8 mouse cellular contexts compared by ENCODE assay signal in the genomic region with DNA sequence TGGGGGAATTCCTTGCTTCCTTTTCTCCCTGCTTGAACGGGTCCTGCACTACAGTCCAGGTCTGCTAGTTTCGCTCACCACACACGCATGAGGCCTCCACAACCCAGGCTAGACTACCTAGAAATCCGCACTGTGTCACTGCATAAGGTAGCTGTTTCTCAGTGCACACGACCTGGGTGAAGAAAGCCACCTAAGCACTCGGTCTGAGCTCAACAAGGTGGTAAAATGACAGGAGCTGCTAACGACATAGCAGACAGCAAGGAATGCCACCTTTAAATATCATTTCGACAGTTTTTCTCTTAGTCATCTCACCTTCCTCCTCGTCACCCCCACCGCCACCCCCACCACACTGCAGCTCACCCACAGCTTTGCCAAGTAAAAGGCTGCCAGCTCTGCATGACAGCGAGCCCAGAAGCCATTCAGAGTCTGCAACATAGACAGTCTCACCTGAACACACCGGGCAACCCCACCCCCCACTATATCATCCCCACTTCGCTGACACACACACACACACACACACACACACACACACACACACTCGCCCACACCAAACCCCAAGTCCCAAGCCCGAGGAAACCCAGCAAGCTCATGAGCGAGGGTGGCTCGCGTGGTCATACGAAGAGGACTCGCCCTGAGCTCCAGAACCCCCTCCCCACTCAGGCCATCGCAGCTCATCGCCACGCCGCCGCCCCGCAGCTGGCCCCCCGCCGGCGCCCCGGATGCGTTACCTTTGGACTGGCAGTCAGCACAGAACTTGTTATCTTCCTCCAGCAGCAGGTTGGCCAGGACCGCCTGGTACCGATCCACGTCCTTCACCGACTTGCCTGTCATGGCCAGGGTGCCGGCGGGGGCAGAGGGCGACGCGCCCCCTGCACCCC. TPM values are rescaled to one million over a fixed set of nuclear protein-coding genes. Genes with fewer than 3 reads are reported as not detected.
A peak's percentile ranks its signal among the peaks of the same experiment; 100 is the strongest.
DNase-seq lines count a peak whose midpoint lies in the region; ATAC-seq lines count a peak whose summit lies in the region.

No protein-coding gene starts in this region.

- H3K4me2 ChIP-seq in embryonic facial prominence, embryonic 15.5 days (replicated peaks) = peak overlapping the region; percentile 87
- H3K4me2 ChIP-seq in hindbrain, embryonic 11.5 days (replicated peaks; ENCODE audit: low read depth, low read length) = peak overlapping the region; percentile 91
- H3K4me2 ChIP-seq in limb, embryonic 11.5 days (ENCODE audit: low read depth, severe bottlenecking) = peak overlapping the region; percentile 89
- peak overlapping the region; percentile 81 for H3K4me2 ChIP-seq in midbrain, embryonic 15.5 days

- H3K9me3 ChIP-seq in embryonic facial prominence, embryonic 15.5 days (replicated peaks) = no peaks in the 10 kb centered on the region
- no peaks in the 10 kb centered on the region for H3K9me3 ChIP-seq in hindbrain, embryonic 11.5 days (ENCODE audit: control insufficient read depth, low read length)
- H3K9me3 ChIP-seq in limb, embryonic 11.5 days (ENCODE audit: control insufficient read depth, low read length) = no peaks in the 10 kb centered on the region
- no peaks in the 10 kb centered on the region for H3K9me3 ChIP-seq in midbrain, embryonic 15.5 days

- no peaks in the 10 kb centered on the region for H3K27me3 ChIP-seq in embryonic facial prominence, embryonic 15.5 days
- H3K27me3 ChIP-seq in hindbrain, embryonic 11.5 days (ENCODE audit: control insufficient read depth, insufficient read depth, low read length) = no peaks in the 10 kb centered on the region
- H3K27me3 ChIP-seq in limb, embryonic 11.5 days (ENCODE audit: control insufficient read depth, insufficient read depth, low read length) = no peaks in the 10 kb centered on the region
- H3K27me3 ChIP-seq in midbrain, embryonic 15.5 days (replicated peaks) = no peaks in the 10 kb centered on the region

- peaks cover 13% of the 10 kb centered on the region for H3K4me1 ChIP-seq in embryonic facial prominence, embryonic 15.5 days
- no peaks in the 10 kb centered on the region for H3K4me1 ChIP-seq in hindbrain, embryonic 11.5 days (replicated peaks; ENCODE audit: control insufficient read depth, insufficient read depth, low read length)
- peaks cover 5% of the 10 kb centered on the region for H3K4me1 ChIP-seq in limb, embryonic 11.5 days (ENCODE audit: control insufficient read depth, insufficient read depth, low read length)
- peaks cover 22% of the 10 kb centered on the region for H3K4me1 ChIP-seq in midbrain, embryonic 15.5 days

- no peak for DNase-seq in frontal cortex, postnatal 25 days (ENCODE audit: low spot score in 2 of 2)
- peak; percentile 32 for DNase-seq in adrenal gland, postnatal 10 days
- DNase-seq in hindbrain, embryonic 11.5 days (ENCODE audit: low spot score) = peak; percentile 41
- no peak for DNase-seq in limb, embryonic 11.5 days (ENCODE audit: low spot score)
- DNase-seq in telencephalon, adult 2 months (ENCODE audit: low read depth, low spot score) = peak; percentile 65

- peak overlapping the region; percentile 58 for H3K9ac ChIP-seq in embryonic facial prominence, embryonic 15.5 days
- H3K9ac ChIP-seq in hindbrain, embryonic 11.5 days (ENCODE audit: low read depth, low read length) = peak overlapping the region; percentile 91
- H3K9ac ChIP-seq in limb, embryonic 11.5 days (ENCODE audit: low read length) = peak overlapping the region; percentile 66
- H3K9ac ChIP-seq in midbrain, embryonic 15.5 days = peak overlapping the region; percentile 82

- peak overlapping the region; percentile 84 for H3K4me3 ChIP-seq in embryonic facial prominence, embryonic 15.5 days (replicated peaks)
- H3K4me3 ChIP-seq in hindbrain, embryonic 11.5 days (ENCODE audit: low read depth, low read length) = peak overlapping the region; percentile 95
- peak overlapping the region; percentile 72 for H3K4me3 ChIP-seq in limb, embryonic 11.5 days (ENCODE audit: low read depth, low read length)
- H3K4me3 ChIP-seq in midbrain, embryonic 15.5 days = peak overlapping the region; percentile 98

- ATAC-seq in frontal cortex, adult (ENCODE audit: low TSS enrichment) = peak; percentile 47
- peak; percentile 25; the same call in 1 of the 2 replicates for ATAC-seq in embryonic facial prominence, embryonic 15.5 days (ENCODE audit: insufficient number of reproducible peaks, low FRiP score, low TSS enrichment, low read depth)
- peak; percentile 25 for ATAC-seq in hindbrain, embryonic 11.5 days (ENCODE audit: low FRiP score)
- no peak for ATAC-seq in limb, embryonic 11.5 days (ENCODE audit: insufficient number of reproducible peaks, low FRiP score, low TSS enrichment, low read depth)
- peak; percentile 58 for ATAC-seq in midbrain, embryonic 15.5 days (replicated peaks)

- WGBS in embryonic facial prominence, embryonic 15.5 days = 6% methylated on average over 40 of the region's 40 CpGs
- WGBS in hindbrain, embryonic 11.5 days = 8% methylated on average over 36 of the region's 40 CpGs
- 6% methylated on average over 40 of the region's 40 CpGs for WGBS in limb, embryonic 11.5 days
- 7% methylated on average over 37 of the region's 40 CpGs for WGBS in midbrain, embryonic 15.5 days

- H3K27ac ChIP-seq in embryonic facial prominence, embryonic 15.5 days (replicated peaks) = peak overlapping the region; percentile 65; the same call in 1 of the 2 replicates
- H3K27ac ChIP-seq in hindbrain, embryonic 11.5 days (ENCODE audit: low read depth, low read length) = peak overlapping the region; percentile 77
- H3K27ac ChIP-seq in limb, embryonic 11.5 days (replicated peaks; ENCODE audit: low read depth, low read length) = no peak overlapping the region
- H3K27ac ChIP-seq in midbrain, embryonic 15.5 days = peak overlapping the region; percentile 81

- no peaks in the 10 kb centered on the region for H3K36me3 ChIP-seq in embryonic facial prominence, embryonic 15.5 days
- H3K36me3 ChIP-seq in hindbrain, embryonic 11.5 days (ENCODE audit: control insufficient read depth, insufficient read depth, low read length) = no peaks in the 10 kb centered on the region
- H3K36me3 ChIP-seq in limb, embryonic 11.5 days (ENCODE audit: control insufficient read depth, insufficient read depth, low read length) = no peaks in the 10 kb centered on the region
- no peaks in the 10 kb centered on the region for H3K36me3 ChIP-seq in midbrain, embryonic 15.5 days (replicated peaks)

RNA-seq across cellular contexts. Expression of a gene that starts 0.8 kb away (rescaled TPM):
- 10 to 100 TPM; 34.1 to 34.4 TPM for total RNA-seq in adrenal gland, postnatal 10 days (2021)
- polyA plus RNA-seq in embryonic facial prominence, embryonic 15.5 days (2015; fragmentation: Nextera tagmentation; extraction: Ambion mirVana) = 14.9 and 15.7 TPM in 2 replicates
- polyA plus RNA-seq in hindbrain, embryonic 11.5 days (2014; fragmentation: Nextera tagmentation; extraction: Ambion mirVana) = 20.4 and 21.9 TPM in 2 replicates
- polyA plus RNA-seq in limb, embryonic 11.5 days (2014; fragmentation: Nextera tagmentation; extraction: Ambion mirVana) = 14.3 and 16.0 TPM in 2 replicates
- polyA plus RNA-seq in midbrain, embryonic 15.5 days (2015; fragmentation: Nextera tagmentation; extraction: Ambion mirVana) = 45.1 and 46.6 TPM in 2 replicates

RNA-seq across cellular contexts. Expression of a gene that starts 22.9 kb away (rescaled TPM):
- total RNA-seq in adrenal gland, postnatal 10 days (2021) = 1 to 10 TPM; 1.3 to 2.3 TPM
- 67.2 and 97.9 TPM in 2 replicates for polyA plus RNA-seq in embryonic facial prominence, embryonic 15.5 days (2015; fragmentation: Nextera tagmentation; extraction: Ambion mirVana)
- polyA plus RNA-seq in hindbrain, embryonic 11.5 days (2014; fragmentation: Nextera tagmentation; extraction: Ambion mirVana) = 5.1 and 7.9 TPM in 2 replicates
- 16.7 and 20.0 TPM in 2 replicates for polyA plus RNA-seq in limb, embryonic 11.5 days (2014; fragmentation: Nextera tagmentation; extraction: Ambion mirVana)
- 18.2 and 19.4 TPM in 2 replicates for polyA plus RNA-seq in midbrain, embryonic 15.5 days (2015; fragmentation: Nextera tagmentation; extraction: Ambion mirVana)

Comparison
In these comparisons a context has a peak if more than half of its experiments do, and no peak if none do; other contexts are left out.
1. DNase-seq: peak in adrenal gland, postnatal 10 days (single experiment), hindbrain, embryonic 11.5 days (single experiment) and telencephalon, adult 2 months (single experiment); none in frontal cortex, postnatal 25 days (0 of 2) and limb, embryonic 11.5 days (single experiment).
2. Peak in every context shown above with its lines, with median percentiles within 50 percentile points of each other: H3K4me2 ChIP-seq, H3K4me3 ChIP-seq and H3K9ac ChIP-seq.